Mouse (Mus musculus) testis, adult 2 months (tissue): Measurements from ENCODE around the gene Smim8. TPM values are rescaled to one million over a fixed set of nuclear protein-coding genes. Genes with fewer than 3 reads are reported as not detected.

Source experiments
- H3K27ac ChIP-seq: fragments of 200-500 bp; 2 replicates; pipeline ENCODE4 v1.5.1; 2012; ENCODE audit warnings: low read depth, low read length; ENCODE audit not compliant: control insufficient read depth, insufficient read depth
- H3K27me3 ChIP-seq: fragments of 200-500 bp; 2 replicates; pipeline ENCODE4 v1.6.1; 2012; ENCODE audit warnings: mild to moderate bottlenecking, low read length, moderate library complexity; ENCODE audit not compliant: control insufficient read depth, insufficient read depth
- H3K36me3 ChIP-seq: fragments of 200-500 bp; 2 replicates; pipeline ENCODE4 v1.6.1; 2012; ENCODE audit warnings: mild to moderate bottlenecking, low read length; ENCODE audit not compliant: control insufficient read depth, insufficient read depth
- H3K4me1 ChIP-seq: fragments of 200-500 bp; 2 replicates; pipeline ENCODE4 v1.6.1; 2012; ENCODE audit warnings: low read length; ENCODE audit not compliant: control insufficient read depth, insufficient read depth
- H3K4me3 ChIP-seq: fragments of 200-500 bp; 2 replicates; pipeline ENCODE4 v1.5.1; 2012; ENCODE audit warnings: low read depth, mild to moderate bottlenecking, low read length, moderate library complexity, mixed read lengths; ENCODE audit not compliant: control insufficient read depth
- CTCF ChIP-seq: fragments of 200-500 bp; IDR thresholded peaks from 2 replicates; pipeline ENCODE4 v1.5.1; 2012; ENCODE audit warnings: low read depth, mild to moderate bottlenecking, inconsistent platforms, low read length, moderate library complexity; ENCODE audit not compliant: control insufficient read depth, insufficient read depth, insufficient replicate concordance
- POLR2A ChIP-seq: fragments of 200-500 bp; IDR thresholded peaks from 2 replicates; pipeline ENCODE4 v1.6.1; 2012; ENCODE audit warnings: low read depth, mild to moderate bottlenecking, inconsistent platforms, low read length, moderate library complexity; ENCODE audit not compliant: control insufficient read depth
- polyA plus RNA-seq: library from polyadenylated mRNA; depleted of rRNA; stranded (reverse); fragments of >200 nt; gene quantifications from 2 replicates; pipeline ENCODE4 v1.2.3, GENCODE M21; 2012; rRNA removed

Gene Smim8
- 45.9 and 51.0 TPM in 2 replicates for polyA plus RNA-seq

DNA sequence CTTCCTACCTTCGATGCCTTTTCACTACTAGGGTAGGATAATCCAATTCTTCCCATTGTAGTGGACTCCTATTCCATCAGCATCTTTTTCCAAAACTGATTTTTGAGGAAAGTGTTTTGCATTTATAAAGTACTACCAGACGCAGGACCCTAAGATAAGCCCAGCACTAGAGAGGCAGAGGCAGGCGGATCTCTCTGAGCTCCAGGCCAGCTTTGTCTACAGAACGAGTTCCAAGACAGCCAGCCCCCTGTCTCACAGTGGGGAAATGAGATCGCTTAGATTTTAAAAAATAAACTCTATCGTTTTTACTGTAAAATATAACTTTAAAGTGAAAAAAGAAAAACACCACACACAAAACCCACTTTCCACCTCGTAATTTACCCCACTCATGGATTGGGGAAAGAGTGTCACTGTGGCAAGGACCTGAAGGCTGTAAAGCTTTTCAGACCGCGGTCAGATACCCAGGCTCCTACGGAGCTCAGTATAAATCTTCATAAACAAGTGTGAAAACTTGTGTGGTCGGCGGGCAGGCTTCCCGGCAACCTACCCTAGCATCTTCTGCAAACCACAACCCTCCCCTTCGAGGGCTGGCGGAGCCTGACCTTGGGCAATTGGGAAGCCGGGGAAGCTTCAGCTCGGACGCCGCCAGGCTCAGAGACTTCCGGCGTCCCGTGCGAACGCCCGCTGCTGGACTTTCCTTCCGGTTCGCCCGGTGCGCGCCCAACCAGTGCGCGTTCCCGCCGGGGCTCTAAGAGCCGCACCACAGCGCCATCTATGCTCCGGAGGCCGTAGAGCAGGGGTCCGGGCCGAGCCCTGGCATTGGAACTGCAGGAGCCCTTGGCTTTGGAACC, at the start of gene Smim8:
Smim8 (minus strand) TSS at position 747 of the 851 bp plus-strand sequence.
- Histone ChIP-seq H3K4me3 (peak within 1 kb of the TSS; percentile 100), H3K27me3 (no peaks in the 10 kb centered on the region), H3K36me3 (no peaks in the 10 kb centered on the region), H3K4me1 (no peaks in the 10 kb centered on the region; the same call in 1 of the 2 replicates), H3K27ac (peak within 1 kb of the TSS; percentile 89)
- TF ChIP-seq CTCF (peak; percentile 92), POLR2A (peak; percentile 79)

GRCm38 (mm10) chr4:34823901-34824300, 45.7 kb upstream of the Smim8 start:
- Histone ChIP-seq H3K36me3 (no peaks in the 10 kb centered on the region), H3K4me1 (no peaks in the 10 kb centered on the region)

DNA sequence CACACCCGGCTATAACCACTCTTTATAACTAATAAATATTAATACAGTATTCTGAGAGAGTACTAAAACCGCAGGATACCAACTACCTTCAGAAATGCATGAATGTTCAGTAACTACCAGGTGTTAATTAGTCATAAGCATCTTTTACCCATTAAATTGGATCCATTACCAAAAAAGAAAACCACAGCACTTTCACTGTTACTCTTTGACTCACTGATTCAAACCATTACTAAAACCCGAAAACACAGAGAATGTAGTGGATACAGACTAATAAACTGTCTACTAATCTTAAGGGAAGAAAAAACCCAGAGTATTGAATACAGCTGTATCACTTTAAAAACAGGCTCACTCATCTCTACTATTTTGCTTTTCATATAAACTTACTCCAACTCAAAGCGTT, 41.7 kb upstream of the Smim8 start:
- no peaks in the 10 kb centered on the region for H3K4me1 ChIP-seq
- no peak overlapping the region for H3K27ac ChIP-seq
- no peak for TF ChIP-seq POLR2A
- TF ChIP-seq CTCF = no peak
- no peaks in the 10 kb centered on the region for H3K27me3 ChIP-seq
- no peaks in the 10 kb centered on the region for H3K36me3 ChIP-seq
- no peak overlapping the region for H3K4me3 ChIP-seq

More at GRCm38 (mm10) chr4:34823901-34824300, 45.7 kb upstream of the Smim8 start:
- Histone ChIP-seq H3K27me3 (no peaks in the 10 kb centered on the region), H3K27ac (no peak overlapping the region), H3K4me3 (no peak overlapping the region)
- TF ChIP-seq POLR2A = no peak

GRCm38 (mm10) chr4:34801166-34802034, 23.2 kb upstream of the Smim8 start:
- no peaks in the 10 kb centered on the region for H3K27me3 ChIP-seq
- H3K4me3 ChIP-seq = no peak overlapping the region
- no peaks in the 10 kb centered on the region for H3K4me1 ChIP-seq
- no peaks in the 10 kb centered on the region for H3K36me3 ChIP-seq
- no peak overlapping the region for H3K27ac ChIP-seq
- no peak for TF ChIP-seq POLR2A
- no peak for TF ChIP-seq CTCF

DNA sequence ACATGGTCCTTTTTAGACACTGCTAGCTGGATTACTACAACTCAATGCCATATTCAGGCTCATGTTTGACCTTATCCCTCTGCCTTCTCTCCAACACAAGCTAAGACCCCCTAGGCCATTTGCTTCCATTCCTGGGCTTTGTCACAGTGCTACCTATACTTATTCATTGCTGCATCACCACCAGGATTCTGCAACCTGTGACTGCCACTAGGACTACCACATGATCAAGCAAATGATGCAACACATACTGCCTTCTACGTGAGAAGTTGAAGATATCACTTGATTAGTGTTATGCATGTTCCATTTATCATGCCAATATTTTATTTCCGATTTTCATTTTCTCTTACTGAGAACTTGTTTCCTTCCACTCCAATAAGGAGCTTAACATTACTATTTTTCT, 19.8 kb upstream of the Smim8 start:
- TF ChIP-seq POLR2A = no peak
- no peak for TF ChIP-seq CTCF
- Histone ChIP-seq H3K4me1 (no peaks in the 10 kb centered on the region), H3K4me3 (no peak overlapping the region), H3K27ac (no peak overlapping the region), H3K36me3 (no peaks in the 10 kb centered on the region), H3K27me3 (no peaks in the 10 kb centered on the region)

GRCm38 (mm10) chr4:34797294-34797983, 19.2 kb upstream of the Smim8 start:
- no peak for TF ChIP-seq CTCF
- no peak for TF ChIP-seq POLR2A
- H3K27ac ChIP-seq = no peak overlapping the region
- no peaks in the 10 kb centered on the region for H3K36me3 ChIP-seq
- no peaks in the 10 kb centered on the region for H3K4me1 ChIP-seq
- no peaks in the 10 kb centered on the region for H3K27me3 ChIP-seq
- no peak overlapping the region for H3K4me3 ChIP-seq

- Histone ChIP-seq H3K36me3 (no peaks in the 10 kb centered on the region), H3K4me1 (no peaks in the 10 kb centered on the region), H3K4me3 (no peak overlapping the region), H3K27me3 (no peaks in the 10 kb centered on the region), H3K27ac (no peak overlapping the region)
- no peak for TF ChIP-seq POLR2A
- TF ChIP-seq CTCF = no peak
These were observed 18.1 kb upstream of the Smim8 start for GRCm38 (mm10) chr4:34796294-34796693.
